Mouse (Mus musculus) small intestine, adult 2 months (tissue): ENCODE results near the gene Inha. TPM values are rescaled to one million over a fixed set of nuclear protein-coding genes. Genes with fewer than 3 reads are reported as not detected.

Experiments used
- H3K27ac ChIP-seq: fragments of 200-500 bp; 2 replicates; pipeline ENCODE4 v1.5.1; 2012; ENCODE audit warnings: low read depth, low read length, control low read depth, inconsistent platforms; ENCODE audit not compliant: insufficient read depth
- H3K27me3 ChIP-seq: fragments of 200-500 bp; 2 replicates; pipeline ENCODE4 v1.6.1; 2012; ENCODE audit warnings: mild to moderate bottlenecking, moderate library complexity, low read length, inconsistent platforms; ENCODE audit not compliant: control insufficient read depth, insufficient read depth
- H3K36me3 ChIP-seq: fragments of 200-500 bp; 2 replicates; pipeline ENCODE4 v1.6.1; 2012; ENCODE audit warnings: mild to moderate bottlenecking, low read length, control low read depth, inconsistent platforms; ENCODE audit not compliant: control insufficient read depth, insufficient read depth
- H3K4me1 ChIP-seq: fragments of 200-500 bp; 2 replicates; pipeline ENCODE4 v1.6.1; 2012; ENCODE audit warnings: low read length, inconsistent platforms, mixed read lengths; ENCODE audit not compliant: control insufficient read depth, insufficient read depth, insufficient read length
- H3K4me3 ChIP-seq: fragments of 200-500 bp; 2 replicates; pipeline ENCODE4 v1.5.1; 2012; ENCODE audit warnings: low read depth, mild to moderate bottlenecking, control low read depth, inconsistent platforms, low read length, moderate library complexity
- CTCF ChIP-seq: fragments of 200-500 bp; IDR thresholded peaks from 2 replicates; pipeline ENCODE4 v1.5.1; 2012; ENCODE audit warnings: low read depth, mild to moderate bottlenecking, control low read depth, inconsistent platforms, low read length, moderate library complexity, mixed read lengths; ENCODE audit not compliant: insufficient replicate concordance, insufficient read length; ENCODE audit errors: extremely low read depth
- POLR2A ChIP-seq: fragments of 200-500 bp; IDR thresholded peaks from 2 replicates; pipeline ENCODE4 v1.6.1; 2012; ENCODE audit warnings: low read depth, mild to moderate bottlenecking, control low read depth, inconsistent platforms, low read length, moderate library complexity
- WGBS: fragments of 180-500 bp; shearing (Covaris S2); methylation state at CpG from one replicate; pipeline ENCODE4 v1.1.7; 2018; 5-methylcytosine and 5-hydroxymethylcytosine counted together
- polyA plus RNA-seq: library from polyadenylated mRNA; depleted of rRNA; stranded (reverse); fragments of >200 nt; gene quantifications from 2 replicates; pipeline ENCODE4 v1.2.3, GENCODE M21; 2012

The Inha gene
- polyA plus RNA-seq, 1 experiment = 4.2 TPM

DNA sequence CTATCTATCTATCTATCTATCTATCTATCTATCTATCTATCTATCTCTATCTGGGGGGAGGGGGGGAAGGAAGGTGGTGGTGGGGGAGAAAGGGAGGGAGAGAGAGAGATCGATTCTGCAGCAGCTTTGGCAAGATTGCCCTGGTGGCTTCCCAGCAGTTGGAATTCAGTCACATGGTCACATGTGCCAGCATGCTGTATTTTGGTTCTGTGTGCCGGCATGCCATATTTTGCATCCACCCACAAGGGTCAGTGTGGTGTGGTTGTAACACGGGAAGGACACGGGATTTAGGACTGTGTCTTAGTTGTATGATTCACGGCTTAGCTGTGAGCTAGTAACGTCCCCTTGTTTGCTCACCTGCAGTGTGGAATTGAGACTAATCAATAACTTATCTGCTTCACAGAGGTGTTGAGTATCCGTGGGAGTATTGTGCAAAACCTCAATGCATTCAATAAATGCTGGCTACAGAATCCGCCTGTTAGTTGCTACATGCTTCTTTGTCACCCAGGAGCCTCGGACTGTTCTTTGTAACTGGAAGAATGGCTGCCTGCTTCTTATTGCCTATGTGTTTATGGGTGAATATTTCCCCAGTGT, 31.8 kb downstream of the Inha start:
- no peak for TF ChIP-seq POLR2A
- TF ChIP-seq CTCF = no peak
- H3K27ac ChIP-seq = no peak overlapping the region
- H3K36me3 ChIP-seq = peaks cover 5% of the 10 kb centered on the region
- H3K27me3 ChIP-seq = no peaks in the 10 kb centered on the region; the same call in 1 of the 2 replicates
- no peak overlapping the region for H3K4me3 ChIP-seq
- no peaks in the 10 kb centered on the region for H3K4me1 ChIP-seq
- 26% methylated on average over 9 of the region's 9 CpGs for WGBS

- Histone ChIP-seq H3K27me3 (peaks cover 3% of the 10 kb centered on the region; the same call in 1 of the 2 replicates), H3K27ac (no peak overlapping the region), H3K36me3 (no peaks in the 10 kb centered on the region; the same call in 1 of the 2 replicates), H3K4me1 (0 out of 2 replicates have a peak, but pooled peaks cover 4% of the 10 kb centered on the region), H3K4me3 (no peak overlapping the region)
- WGBS = 86% methylated on average over 7 of the region's 7 CpGs
- TF ChIP-seq POLR2A = no peak
- no peak for TF ChIP-seq CTCF
Observed at GRCm38 (mm10) chr1:75541496-75541895, 34.6 kb downstream of the Inha start.

- H3K4me1 ChIP-seq = 0 out of 2 replicates have a peak, but pooled peaks cover 4% of the 10 kb centered on the region
- no peak overlapping the region for H3K4me3 ChIP-seq
- peaks cover 4% of the 10 kb centered on the region for H3K27me3 ChIP-seq
- TF ChIP-seq POLR2A (no peak), CTCF (no peak)
- no peak overlapping the region for H3K27ac ChIP-seq
- H3K36me3 ChIP-seq = no peaks in the 10 kb centered on the region
- 82% methylated on average over 6 of the region's 6 CpGs for WGBS
Observed at GRCm38 (mm10) chr1:75544351-75544750, 37.5 kb downstream of the Inha start.

DNA sequence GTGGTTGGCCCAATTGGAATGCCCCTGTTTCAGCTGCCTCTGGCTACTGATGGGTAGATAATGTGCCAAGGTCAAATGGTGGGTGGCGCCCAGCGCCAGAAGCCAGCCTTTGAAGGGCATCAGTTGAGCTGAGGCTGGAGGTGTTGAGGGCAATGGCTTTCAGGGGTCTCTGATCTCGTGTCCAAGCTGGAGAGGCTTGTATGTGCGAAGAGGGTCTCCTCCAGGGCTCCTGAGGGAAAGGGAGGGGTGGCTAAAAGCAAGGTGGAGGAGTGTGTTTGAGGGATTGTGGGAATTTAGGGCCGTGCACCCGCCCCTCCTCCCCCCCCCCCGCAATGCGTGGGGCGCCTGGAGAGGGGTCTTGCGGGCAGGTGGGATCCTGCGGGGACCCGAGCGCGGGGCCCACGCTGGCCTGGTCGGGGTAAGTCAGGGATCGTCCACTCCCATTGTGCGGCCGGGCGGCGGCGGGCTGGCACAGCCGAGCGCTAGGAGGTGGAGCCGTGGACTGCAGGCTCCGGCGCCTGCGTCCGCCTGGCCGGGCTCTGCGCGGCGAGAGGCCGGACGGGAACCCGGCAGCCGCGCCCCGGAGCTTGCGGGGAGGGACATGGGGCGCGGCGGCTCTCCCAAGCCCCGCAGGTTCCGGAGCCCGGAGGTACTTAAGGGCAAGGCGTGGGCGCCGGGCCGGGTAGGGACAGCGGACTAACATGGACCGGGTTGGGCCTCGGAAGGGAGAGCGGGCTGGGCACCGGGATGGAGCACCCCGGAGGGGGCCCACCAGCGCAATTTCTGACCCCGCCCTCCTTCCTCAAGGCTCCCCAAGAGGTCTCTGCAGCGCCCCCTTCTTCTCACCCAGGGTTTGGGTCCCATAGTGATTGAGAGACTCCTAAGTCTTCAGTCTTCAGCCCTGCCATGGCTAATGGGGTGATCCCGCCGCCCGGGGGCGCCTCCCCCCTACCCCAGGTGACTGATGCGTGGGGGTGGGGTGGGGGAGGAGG, 39.4 kb downstream of the Inha start, which contains the start of gene Slc4a3:
Gene Slc4a3 (plus strand): TSS at position 302 of the 992 bp plus-strand sequence.
- whole genome bisulfite sequencing = 2% methylated on average over 64 of the region's 64 CpGs
- no peak within 1 kb of the TSS for H3K27ac ChIP-seq
- 0 out of 2 replicates have a peak, but pooled peaks cover 4% of the 10 kb centered on the region for H3K4me1 ChIP-seq
- H3K36me3 ChIP-seq = no peaks in the 10 kb centered on the region
- H3K27me3 ChIP-seq = peaks cover 4% of the 10 kb centered on the region
- TF ChIP-seq POLR2A (no peak), CTCF (0 out of 2 replicates have a peak, but pooled peaks have one; percentile 13)
- H3K4me3 ChIP-seq = peak within 1 kb of the TSS; percentile 59

DNA sequence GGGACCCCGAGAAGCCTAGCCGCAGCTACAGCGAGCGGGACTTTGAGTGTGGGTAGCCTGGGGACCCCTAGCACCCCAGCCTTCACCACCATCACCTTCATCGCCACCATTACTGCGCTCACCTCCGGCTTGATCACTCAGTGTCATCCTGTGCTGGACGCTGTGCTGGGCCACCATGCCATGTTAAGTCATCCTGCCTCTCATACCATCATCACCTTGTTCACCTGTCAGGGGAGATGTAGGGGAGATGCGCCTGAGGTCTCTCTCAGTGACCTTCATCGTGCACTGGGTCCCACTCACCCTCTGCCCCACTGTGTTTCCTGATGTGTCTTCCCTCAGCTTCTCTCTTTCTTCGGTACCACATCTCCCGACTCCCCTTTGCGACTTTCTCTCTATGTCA, 40.5 kb downstream of the Inha start:
- no peak overlapping the region for H3K4me3 ChIP-seq
- WGBS = 93% methylated on average over 13 of the region's 13 CpGs
- no peak overlapping the region for H3K27ac ChIP-seq
- 0 out of 2 replicates have a peak, but pooled peaks cover 4% of the 10 kb centered on the region for H3K4me1 ChIP-seq
- no peaks in the 10 kb centered on the region for H3K36me3 ChIP-seq
- peaks cover 4% of the 10 kb centered on the region for H3K27me3 ChIP-seq
- no peak for TF ChIP-seq CTCF
- TF ChIP-seq POLR2A = no peak

GRCm38 (mm10) chr1:75548083-75548482, 41.2 kb downstream of the Inha start:
- Histone ChIP-seq H3K4me1 (0 out of 2 replicates have a peak, but pooled peaks cover 4% of the 10 kb centered on the region), H3K4me3 (no peak overlapping the region), H3K36me3 (no peaks in the 10 kb centered on the region), H3K27ac (no peak overlapping the region), H3K27me3 (peaks cover 4% of the 10 kb centered on the region)
- WGBS = 90% methylated on average over 3 of the region's 3 CpGs
- TF ChIP-seq CTCF (no peak), POLR2A (no peak)

- Histone ChIP-seq H3K4me1 (0 out of 2 replicates have a peak, but pooled peaks cover 4% of the 10 kb centered on the region), H3K36me3 (no peaks in the 10 kb centered on the region), H3K27me3 (peaks cover 4% of the 10 kb centered on the region), H3K4me3 (no peak overlapping the region), H3K27ac (no peak overlapping the region)
- WGBS = 81% methylated on average over 17 of the region's 17 CpGs
- TF ChIP-seq POLR2A = no peak
- no peak for TF ChIP-seq CTCF
Observed at GRCm38 (mm10) chr1:75548871-75549270, 42.0 kb downstream of the Inha start.
